Mouse (Mus musculus): ENCODE data around the gene Lrrc8e. TPM values are rescaled to one million over a fixed set of nuclear protein-coding genes. Genes with fewer than 3 reads are reported as not detected.

The Lrrc8e gene
- polyA plus RNA-seq, 1 experiment from 2014 or later: 0.21 TPM

- ATAC-seq (replicated peaks; ENCODE audit: low FRiP score): peak; percentile 71; the same call in 1 of the 2 replicates
- WGBS: 75% methylated on average over 15 of the region's 15 CpGs
- Histone ChIP-seq H3K36me3 (ENCODE audit: control insufficient read depth, insufficient read depth, low read length) (peaks cover 13% of the 10 kb centered on the region), H3K27ac (ENCODE audit: low read depth, low read length) (no peak overlapping the region), H3K27me3 (ENCODE audit: control insufficient read depth, insufficient read depth, low read length) (no peaks in the 10 kb centered on the region), H3K4me1 (replicated peaks; ENCODE audit: control insufficient read depth, insufficient read depth, low read length) (no peaks in the 10 kb centered on the region), H3K9me3 (ENCODE audit: control insufficient read depth, low read length) (no peaks in the 10 kb centered on the region), H3K9ac (ENCODE audit: low read length) (no peak overlapping the region), H3K4me2 (ENCODE audit: low read depth, low read length, severe bottlenecking) (no peak overlapping the region), H3K4me3 (ENCODE audit: low read depth, low read length) (no peak overlapping the region)
- no peak for DNase-seq (ENCODE audit: low spot score)
Observed at GRCm38 (mm10) chr8:4267627-4268026, 41.0 kb downstream of the Lrrc8e start.

- WGBS: 96% methylated on average over 6 of the region's 6 CpGs
- no peak for ATAC-seq (replicated peaks; ENCODE audit: low FRiP score)
- no peak overlapping the region for H3K9ac ChIP-seq (ENCODE audit: low read length)
- no peak for DNase-seq (ENCODE audit: low spot score)
- H3K27me3 ChIP-seq (ENCODE audit: control insufficient read depth, insufficient read depth, low read length): no peaks in the 10 kb centered on the region
- H3K36me3 ChIP-seq (ENCODE audit: control insufficient read depth, insufficient read depth, low read length): peaks cover 13% of the 10 kb centered on the region
- no peaks in the 10 kb centered on the region for H3K9me3 ChIP-seq (ENCODE audit: control insufficient read depth, low read length)
- no peak overlapping the region for H3K27ac ChIP-seq (ENCODE audit: low read depth, low read length)
- no peak overlapping the region for H3K4me2 ChIP-seq (ENCODE audit: low read depth, low read length, severe bottlenecking)
- no peaks in the 10 kb centered on the region for H3K4me1 ChIP-seq (replicated peaks; ENCODE audit: control insufficient read depth, insufficient read depth, low read length)
- H3K4me3 ChIP-seq (ENCODE audit: low read depth, low read length): no peak overlapping the region
Observed at GRCm38 (mm10) chr8:4269609-4270008, 43.0 kb downstream of the Lrrc8e start.

DNA sequence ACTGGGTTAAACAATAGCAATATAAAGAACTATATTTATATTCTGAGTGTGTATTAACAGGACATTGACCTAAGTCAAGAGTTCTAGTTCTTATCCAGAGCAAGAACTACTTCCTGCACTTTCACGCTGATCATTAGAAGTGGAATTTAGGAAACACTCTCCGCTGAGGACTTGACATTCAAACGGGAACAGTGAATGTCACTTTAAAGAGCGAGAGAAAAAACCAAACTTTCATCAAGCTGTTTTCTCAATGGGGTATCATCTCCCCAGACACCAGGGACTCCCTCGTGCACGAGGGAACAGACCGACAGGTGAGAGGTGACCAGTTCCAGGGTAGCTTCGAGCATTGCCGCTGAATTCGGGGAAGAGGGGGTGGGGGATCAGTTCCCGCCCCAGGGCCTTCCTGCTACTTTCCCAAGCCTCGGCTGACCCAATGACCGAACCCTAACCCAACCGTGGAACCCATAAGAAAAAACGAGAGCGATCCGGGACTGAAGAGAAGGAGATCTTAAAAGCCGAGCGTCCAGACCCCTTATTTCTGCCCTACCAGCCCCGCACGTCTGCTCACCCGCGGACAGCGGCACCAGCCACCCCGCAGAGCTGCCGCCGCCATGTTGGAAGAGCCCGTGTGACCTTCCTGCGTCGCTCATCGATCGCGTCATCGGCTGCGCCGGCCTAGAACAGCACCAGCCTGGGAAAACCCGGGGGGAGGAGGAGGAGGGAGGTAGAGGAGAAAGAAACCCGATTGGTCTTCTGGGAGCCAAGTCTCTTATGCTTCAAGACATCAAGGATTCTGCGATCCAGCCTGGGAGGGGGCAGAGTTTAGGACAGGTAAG is 48.9 kb downstream of the Lrrc8e start, which contains the start of gene Timm44:
Timm44 (minus strand) TSS at position 639 of the 836 bp plus-strand sequence.
- WGBS: under 1% methylated on average over 39 of the region's 39 CpGs
- peak within 1 kb of the TSS; percentile 60 for H3K4me2 ChIP-seq (ENCODE audit: low read depth, low read length, severe bottlenecking)
- ATAC-seq (replicated peaks; ENCODE audit: low FRiP score): peak; percentile 98

DNA sequence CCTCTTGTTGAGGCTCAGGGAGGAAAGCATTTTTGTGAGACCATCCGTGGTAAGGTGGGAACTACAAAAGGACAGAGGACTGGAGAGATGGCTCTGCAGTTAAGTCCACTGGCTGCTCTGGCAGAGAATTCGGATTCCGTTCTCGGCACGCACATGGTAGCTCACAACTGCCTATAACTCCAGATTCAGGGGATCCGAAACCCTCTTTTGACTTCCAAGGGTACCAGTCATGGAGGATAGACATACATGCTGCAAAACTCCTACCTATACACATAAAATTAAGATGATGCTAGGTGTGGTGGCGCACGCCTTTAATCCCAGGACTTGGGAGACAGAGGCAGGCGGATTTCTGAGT is 49.5 kb downstream of the Lrrc8e start:
- Histone ChIP-seq H3K4me1 (replicated peaks; ENCODE audit: control insufficient read depth, insufficient read depth, low read length) (0 out of 2 replicates have a peak, but pooled peaks cover 2% of the 10 kb centered on the region), H3K9ac (ENCODE audit: low read length) (peak overlapping the region; percentile 83), H3K4me3 (ENCODE audit: low read depth, low read length) (peak overlapping the region; percentile 78), H3K4me2 (ENCODE audit: low read depth, low read length, severe bottlenecking) (peak overlapping the region; percentile 60), H3K36me3 (ENCODE audit: control insufficient read depth, insufficient read depth, low read length) (no peaks in the 10 kb centered on the region; the same call in 1 of the 2 replicates), H3K9me3 (ENCODE audit: control insufficient read depth, low read length) (no peaks in the 10 kb centered on the region), H3K27ac (ENCODE audit: low read depth, low read length) (no peak overlapping the region), H3K27me3 (ENCODE audit: control insufficient read depth, insufficient read depth, low read length) (no peaks in the 10 kb centered on the region)
- WGBS: 33% methylated on average over 9 of the region's 9 CpGs
- ATAC-seq (replicated peaks; ENCODE audit: low FRiP score) (no peak), DNase-seq (ENCODE audit: low spot score) (no peak)

More for the DNA sequence above, 48.9 kb downstream of the Lrrc8e start, which contains the start of gene Timm44:
- Histone ChIP-seq H3K27me3 (ENCODE audit: control insufficient read depth, insufficient read depth, low read length) (no peaks in the 10 kb centered on the region), H3K4me3 (ENCODE audit: low read depth, low read length) (peak within 1 kb of the TSS; percentile 78), H3K36me3 (ENCODE audit: control insufficient read depth, insufficient read depth, low read length) (no peaks in the 10 kb centered on the region; the same call in 1 of the 2 replicates), H3K4me1 (replicated peaks; ENCODE audit: control insufficient read depth, insufficient read depth, low read length) (0 out of 2 replicates have a peak, but pooled peaks cover 2% of the 10 kb centered on the region), H3K9ac (ENCODE audit: low read length) (peak within 1 kb of the TSS; percentile 83), H3K9me3 (ENCODE audit: control insufficient read depth, low read length) (no peaks in the 10 kb centered on the region), H3K27ac (ENCODE audit: low read depth, low read length) (no peak within 1 kb of the TSS)
- peak; percentile 97 for DNase-seq (ENCODE audit: low spot score)

Other genes with a start within 250 kb of the Lrrc8e start
- gene Cd209f, start 121.0 kb upstream of the Lrrc8e start, polyA plus RNA-seq (2014; fragmentation: Nextera tagmentation; extraction: Ambion mirVana): not detected in 2 replicates
- gene Cd209g, start 92.7 kb upstream of the Lrrc8e start, polyA plus RNA-seq (2014; fragmentation: Nextera tagmentation; extraction: Ambion mirVana): not detected in 2 replicates
- 32.6 and 32.8 TPM in 2 replicates for gene Evi5l, start 60.3 kb upstream of the Lrrc8e start, polyA plus RNA-seq (2014; fragmentation: Nextera tagmentation; extraction: Ambion mirVana)
- 42.8 and 47.3 TPM in 2 replicates for gene Prr36, start 9.4 kb upstream of the Lrrc8e start, polyA plus RNA-seq (2014; fragmentation: Nextera tagmentation; extraction: Ambion mirVana)
- 14.1 and 19.5 TPM in 2 replicates for gene Map2k7, start 11.9 kb downstream of the Lrrc8e start, polyA plus RNA-seq (2014; fragmentation: Nextera tagmentation; extraction: Ambion mirVana)
- gene Gm49320, start 12.0 kb downstream of the Lrrc8e start, polyA plus RNA-seq (2014; fragmentation: Nextera tagmentation; extraction: Ambion mirVana): 0.88 and 0.90 TPM in 2 replicates
- gene Tgfbr3l, start 21.4 kb downstream of the Lrrc8e start, polyA plus RNA-seq (2014; fragmentation: Nextera tagmentation; extraction: Ambion mirVana): 3.3 and 4.0 TPM in 2 replicates
- 64.4 and 77.5 TPM in 2 replicates for gene Snapc2, start 26.3 kb downstream of the Lrrc8e start, polyA plus RNA-seq (2014; fragmentation: Nextera tagmentation; extraction: Ambion mirVana)
- 153 and 167 TPM in 2 replicates for gene Ctxn1, start 32.4 kb downstream of the Lrrc8e start, polyA plus RNA-seq (2014; fragmentation: Nextera tagmentation; extraction: Ambion mirVana)
- gene Timm44, start 49.1 kb downstream of the Lrrc8e start, polyA plus RNA-seq (2014; fragmentation: Nextera tagmentation; extraction: Ambion mirVana): 67.0 and 75.3 TPM in 2 replicates
- 23.7 and 24.6 TPM in 2 replicates for gene Ccl25, start 98.4 kb downstream of the Lrrc8e start, polyA plus RNA-seq (2014; fragmentation: Nextera tagmentation; extraction: Ambion mirVana)
- 371 and 394 TPM in 2 replicates for gene Elavl1, start 98.6 kb downstream of the Lrrc8e start, polyA plus RNA-seq (2014; fragmentation: Nextera tagmentation; extraction: Ambion mirVana)